Mouse (Mus musculus): ENCODE data around the gene Ubxn11. TPM values are rescaled to one million over a fixed set of nuclear protein-coding genes. Genes with fewer than 3 reads are reported as not detected.

Gene Ubxn11
- polyA plus RNA-seq, 1 experiment from 2014 or later = 2.1 TPM

DNA sequence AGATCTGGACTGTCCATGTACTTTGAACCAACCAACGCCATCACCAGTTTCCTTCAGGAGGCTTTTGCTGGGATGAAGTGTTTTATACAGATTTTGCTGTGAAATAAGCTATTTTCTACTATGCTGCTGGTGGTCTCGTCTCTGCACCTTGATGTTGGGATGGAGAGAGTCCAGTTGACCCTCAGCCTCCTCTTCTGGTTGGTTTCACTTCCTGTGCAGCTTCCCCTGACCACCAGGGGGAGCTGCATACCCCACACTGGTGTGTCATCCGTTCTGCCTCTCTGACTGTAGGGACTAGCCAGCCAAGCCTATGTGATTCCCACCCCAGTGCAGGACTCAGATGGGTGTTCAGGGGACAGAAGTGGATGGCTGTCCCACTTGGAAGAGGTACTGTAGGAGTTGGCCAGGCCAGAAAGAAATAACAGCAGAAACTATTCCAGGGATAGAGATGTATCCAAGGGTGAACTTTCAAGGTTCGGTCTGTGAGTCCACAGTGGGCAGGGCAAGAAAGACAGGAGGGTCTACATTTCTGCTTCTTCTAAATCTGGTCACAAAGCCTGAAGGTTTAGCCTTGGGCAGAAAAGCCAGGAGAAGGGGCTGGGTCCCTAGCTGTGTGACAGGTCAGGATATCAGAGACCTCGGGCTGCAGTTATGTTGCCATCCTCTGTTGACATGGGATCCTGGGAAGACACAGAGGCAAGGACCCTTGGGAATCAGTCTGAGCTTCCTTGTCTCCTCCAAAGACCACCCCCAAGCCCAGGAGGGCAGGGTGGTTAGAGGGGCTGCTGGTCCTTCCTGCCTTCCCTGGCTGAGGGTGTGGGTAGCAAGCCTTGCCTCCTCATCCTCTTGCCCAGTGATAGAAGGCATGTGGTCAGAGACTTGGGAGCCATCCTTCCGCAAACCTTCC, 9.7 kb upstream of the Ubxn11 start:
- H3K27ac ChIP-seq (replicated peaks) = no peak overlapping the region
- WGBS (ENCODE audit: insufficient replicate concordance) = 58% methylated on average over 6 of the region's 6 CpGs
- no peaks in the 10 kb centered on the region for H3K36me3 ChIP-seq (replicated peaks)
- no peaks in the 10 kb centered on the region for H3K9me3 ChIP-seq (replicated peaks)
- no peak overlapping the region for H3K4me3 ChIP-seq (replicated peaks)
- no peaks in the 10 kb centered on the region for H3K4me1 ChIP-seq (replicated peaks)
- no peak overlapping the region for H3K9ac ChIP-seq
- H3K27me3 ChIP-seq = no peaks in the 10 kb centered on the region
- ATAC-seq (ENCODE audit: insufficient read depth) = no peak
- 0 out of 2 replicates have a peak overlapping the region, but pooled peaks have one; percentile 21 for H3K4me2 ChIP-seq

DNA sequence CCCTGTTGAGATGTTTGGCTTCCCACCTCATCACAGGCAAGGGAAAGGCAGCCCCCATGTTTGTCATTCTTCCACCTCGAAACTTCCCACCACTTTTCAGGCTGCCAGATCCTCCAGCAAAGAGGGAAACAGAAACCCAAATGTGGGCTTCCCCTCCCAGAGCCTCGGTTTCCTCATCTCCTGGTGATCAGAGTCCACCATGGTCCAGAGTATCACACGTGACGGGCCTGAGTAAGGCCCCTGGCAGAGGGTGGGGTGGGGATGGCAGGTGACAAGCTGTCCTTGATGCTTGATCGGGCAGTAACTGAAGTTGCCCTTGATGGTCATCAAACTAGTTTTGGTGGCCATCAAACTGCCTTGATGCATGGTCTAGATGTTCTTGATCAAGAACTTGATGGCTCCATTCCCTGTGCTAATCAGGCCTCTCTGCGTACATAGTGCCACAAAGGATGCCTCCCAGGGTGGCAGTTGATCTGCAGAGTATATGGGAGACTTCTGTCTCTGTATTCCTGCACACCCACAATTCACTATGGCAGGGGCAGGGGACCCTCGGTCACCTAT, 8.3 kb upstream of the Ubxn11 start:
- H3K27ac ChIP-seq (replicated peaks) = peak overlapping the region; percentile 7; the same call in 1 of the 2 replicates
- ATAC-seq (ENCODE audit: insufficient read depth) = no peak
- H3K4me2 ChIP-seq = peak overlapping the region; percentile 21

DNA sequence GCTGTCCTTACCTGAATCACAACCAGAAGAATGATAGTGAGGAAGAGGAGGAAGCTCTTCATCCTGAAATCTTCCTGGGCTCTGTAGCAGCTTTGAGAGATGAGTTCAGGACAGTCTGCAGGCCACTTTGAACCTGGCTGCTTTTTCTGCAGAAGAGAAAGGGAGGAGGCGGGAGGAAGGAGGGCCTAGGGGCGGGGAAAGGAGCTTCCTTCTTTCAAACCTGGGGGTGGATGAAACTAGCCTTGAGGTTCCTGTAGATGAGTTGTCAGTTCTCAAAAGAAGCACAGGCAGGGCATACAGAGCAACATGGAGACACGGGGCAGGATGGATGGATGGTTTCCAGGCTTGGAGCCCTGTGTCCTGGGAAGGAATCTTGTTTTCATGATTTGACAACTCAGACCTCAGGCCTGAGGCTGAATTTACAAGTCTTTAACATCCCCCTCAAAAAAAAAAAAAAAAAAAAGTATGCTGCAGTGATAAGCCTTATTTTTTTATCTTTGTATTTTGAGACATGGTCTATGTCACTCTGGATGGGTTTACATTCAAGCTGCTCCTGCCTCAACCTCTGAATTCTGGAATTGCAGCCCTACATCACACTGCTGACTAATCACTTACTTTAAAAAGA, 7.3 kb upstream of the Ubxn11 start, which contains the start of gene Cd52:
Cd52 (minus strand) TSS at position 160 of the 625 bp plus-strand sequence.
- no peaks in the 10 kb centered on the region for H3K9me3 ChIP-seq (replicated peaks)
- no peak within 1 kb of the TSS for H3K9ac ChIP-seq
- H3K36me3 ChIP-seq (replicated peaks) = no peaks in the 10 kb centered on the region
- peak within 1 kb of the TSS; percentile 7; the same call in 1 of the 2 replicates for H3K27ac ChIP-seq (replicated peaks)
- ATAC-seq (ENCODE audit: insufficient read depth) = no peak
- H3K4me2 ChIP-seq = peak within 1 kb of the TSS; percentile 21
- no peaks in the 10 kb centered on the region for H3K27me3 ChIP-seq
- H3K4me1 ChIP-seq (replicated peaks) = no peaks in the 10 kb centered on the region
- H3K4me3 ChIP-seq (replicated peaks) = peak within 1 kb of the TSS; percentile 28
- 23% methylated on average over 3 of the region's 3 CpGs for whole genome bisulfite sequencing (ENCODE audit: insufficient replicate concordance)

More for the DNA sequence above, 8.3 kb upstream of the Ubxn11 start:
- H3K4me1 ChIP-seq (replicated peaks) = no peaks in the 10 kb centered on the region
- WGBS (ENCODE audit: insufficient replicate concordance) = 52% methylated on average over 7 of the region's 7 CpGs
- no peaks in the 10 kb centered on the region for H3K27me3 ChIP-seq
- H3K4me3 ChIP-seq (replicated peaks) = peak overlapping the region; percentile 28
- H3K36me3 ChIP-seq (replicated peaks) = no peaks in the 10 kb centered on the region
- no peaks in the 10 kb centered on the region for H3K9me3 ChIP-seq (replicated peaks)
- no peak overlapping the region for H3K9ac ChIP-seq

DNA sequence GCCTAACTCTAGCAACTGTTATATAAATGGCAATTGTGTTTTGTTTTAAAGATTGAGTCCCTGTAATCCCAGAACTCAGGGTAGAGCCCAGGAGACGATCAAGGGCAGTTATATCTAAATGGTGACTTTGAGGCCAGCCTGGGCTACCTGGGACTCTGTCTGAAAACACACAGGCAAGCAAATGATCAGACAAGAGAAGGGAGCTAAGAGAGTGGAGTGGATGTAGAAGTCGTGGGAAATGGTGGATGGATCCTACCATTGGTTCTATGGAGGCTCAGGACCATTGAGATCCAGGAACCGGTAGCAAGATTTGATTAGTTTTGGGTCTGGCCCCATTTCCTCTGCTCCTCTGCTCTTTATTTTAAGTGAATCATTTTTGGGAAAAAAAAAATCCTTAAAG, 6.2 kb upstream of the Ubxn11 start:
- Histone ChIP-seq H3K4me3 (replicated peaks) (no peak overlapping the region), H3K9me3 (replicated peaks) (no peaks in the 10 kb centered on the region), H3K36me3 (replicated peaks) (no peaks in the 10 kb centered on the region), H3K27me3 (no peaks in the 10 kb centered on the region), H3K9ac (no peak overlapping the region), H3K4me2 (no peak overlapping the region), H3K4me1 (replicated peaks) (no peaks in the 10 kb centered on the region), H3K27ac (replicated peaks) (no peak overlapping the region)
- ATAC-seq (ENCODE audit: insufficient read depth) = no peak
- 72% methylated on average over 3 of the region's 3 CpGs for WGBS (ENCODE audit: insufficient replicate concordance)

DNA sequence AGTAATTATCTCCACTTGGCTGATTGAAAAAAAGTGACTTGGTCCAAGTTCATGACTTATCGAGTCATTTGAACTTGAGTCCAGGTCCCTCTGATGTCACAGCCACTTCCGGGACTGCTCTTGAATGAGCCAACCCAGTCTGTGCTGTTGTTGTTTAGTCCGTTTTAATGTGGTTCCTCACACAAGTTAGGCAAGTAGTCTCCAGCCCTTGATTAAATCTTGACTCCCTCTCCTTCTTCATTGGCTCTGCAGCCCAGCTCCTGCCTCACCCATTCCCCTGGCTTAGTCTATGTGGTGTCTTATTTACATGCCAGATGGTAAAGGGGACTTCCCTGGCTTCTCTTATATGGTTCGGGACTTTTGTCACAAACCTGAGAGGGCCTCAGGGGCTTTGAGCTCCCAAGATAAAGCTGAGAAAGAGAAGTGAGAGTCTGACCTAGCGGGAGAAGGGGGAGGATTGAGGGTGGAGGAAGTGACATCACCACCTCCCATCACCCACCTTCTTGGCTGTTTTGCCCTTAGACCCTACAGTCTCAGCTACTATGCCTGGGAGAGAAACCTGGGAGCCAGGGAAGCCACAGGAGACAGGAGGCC, 5.3 kb upstream of the Ubxn11 start:
- ATAC-seq (ENCODE audit: insufficient read depth) = no peak
- no peak overlapping the region for H3K4me3 ChIP-seq (replicated peaks)
- H3K27ac ChIP-seq (replicated peaks) = peak overlapping the region; percentile 75
- peaks cover 3% of the 10 kb centered on the region; the same call in 1 of the 2 replicates for H3K4me1 ChIP-seq (replicated peaks)
- H3K9ac ChIP-seq = no peak overlapping the region
- H3K4me2 ChIP-seq = no peak overlapping the region
- H3K27me3 ChIP-seq = no peaks in the 10 kb centered on the region
- WGBS (ENCODE audit: insufficient replicate concordance) = 28% methylated on average over 5 of the region's 5 CpGs
- no peaks in the 10 kb centered on the region for H3K9me3 ChIP-seq (replicated peaks)
- no peaks in the 10 kb centered on the region for H3K36me3 ChIP-seq (replicated peaks)

DNA sequence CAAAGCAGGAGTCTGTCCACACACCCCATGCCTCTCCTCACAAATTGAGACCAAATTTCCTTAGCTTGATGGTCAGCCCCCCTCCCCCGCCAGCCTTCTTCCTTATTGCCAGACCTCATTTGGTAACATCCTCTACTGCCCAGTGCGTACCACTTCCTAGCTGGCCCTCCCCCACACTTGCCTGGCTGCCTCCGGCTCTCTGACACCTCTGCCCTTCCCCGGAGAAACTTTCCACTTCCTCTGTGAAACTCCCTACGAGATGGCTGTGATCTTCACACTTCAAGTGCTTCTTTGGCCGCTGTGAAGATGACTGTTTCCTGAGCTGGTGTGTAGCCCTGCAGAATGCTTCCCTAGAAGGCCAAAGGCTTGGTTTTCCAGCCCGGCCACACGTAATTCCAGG, 3.7 kb upstream of the Ubxn11 start:
- 26% methylated on average over 8 of the region's 8 CpGs for WGBS (ENCODE audit: insufficient replicate concordance)
- H3K4me1 ChIP-seq (replicated peaks) = peaks cover 17% of the 10 kb centered on the region

DNA sequence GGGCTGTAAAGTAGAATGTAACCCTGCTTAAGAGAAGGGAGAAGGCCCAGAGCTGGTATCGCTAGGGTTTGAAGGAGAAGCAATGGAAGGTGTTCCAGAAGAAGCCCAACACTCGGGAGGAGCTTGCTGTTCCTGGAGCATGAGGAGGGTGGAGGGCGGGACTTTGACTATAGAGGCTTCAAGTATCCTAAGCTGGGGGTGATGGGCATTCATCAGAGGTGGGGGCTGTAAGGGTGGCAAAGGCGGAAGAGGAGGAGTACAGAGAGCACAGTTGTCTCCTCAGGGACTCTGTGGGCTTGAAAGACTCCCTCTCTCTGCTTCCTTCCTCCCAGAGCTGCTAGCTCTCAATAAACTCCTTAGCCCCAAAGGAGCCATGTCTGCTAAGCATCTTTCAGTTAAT, 2.1 kb upstream of the Ubxn11 start:
- no peaks in the 10 kb centered on the region for H3K36me3 ChIP-seq (replicated peaks)
- 59% methylated on average over 4 of the region's 4 CpGs for WGBS (ENCODE audit: insufficient replicate concordance)
- H3K4me3 ChIP-seq (replicated peaks) = no peak overlapping the region
- H3K4me1 ChIP-seq (replicated peaks) = peaks cover 17% of the 10 kb centered on the region
- H3K9me3 ChIP-seq (replicated peaks) = no peaks in the 10 kb centered on the region
- H3K27ac ChIP-seq (replicated peaks) = no peak overlapping the region
- no peaks in the 10 kb centered on the region for H3K27me3 ChIP-seq
- ATAC-seq (ENCODE audit: insufficient read depth) = no peak
- no peak overlapping the region for H3K4me2 ChIP-seq
- H3K9ac ChIP-seq = no peak overlapping the region

More for the DNA sequence above, 3.7 kb upstream of the Ubxn11 start:
- ATAC-seq (ENCODE audit: insufficient read depth) = no peak
- H3K4me2 ChIP-seq = no peak overlapping the region
- no peaks in the 10 kb centered on the region for H3K9me3 ChIP-seq (replicated peaks)
- H3K27me3 ChIP-seq = no peaks in the 10 kb centered on the region
- H3K9ac ChIP-seq = no peak overlapping the region
- peak overlapping the region; percentile 75 for H3K27ac ChIP-seq (replicated peaks)
- no peaks in the 10 kb centered on the region for H3K36me3 ChIP-seq (replicated peaks)
- no peak overlapping the region for H3K4me3 ChIP-seq (replicated peaks)

DNA sequence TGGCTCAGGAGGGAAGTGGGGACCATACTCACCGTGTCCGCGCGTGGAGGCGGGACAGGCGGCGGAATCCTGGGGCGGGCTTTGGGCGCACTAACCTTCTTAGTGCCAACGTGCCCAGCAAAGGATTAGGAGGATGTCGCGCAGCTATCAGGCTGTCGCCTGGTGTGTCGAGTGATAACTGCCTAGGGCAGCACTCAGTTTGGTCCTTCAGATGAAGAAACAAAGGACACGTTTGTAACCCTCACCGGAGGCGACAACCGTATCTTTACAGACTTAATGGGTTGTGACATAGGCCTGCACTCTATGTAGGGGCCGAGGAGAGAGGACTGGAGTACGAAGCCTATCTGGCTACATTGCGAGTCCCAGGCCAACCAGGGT, 361 bp downstream of the Ubxn11 start:
- peak overlapping the region; percentile 54 for H3K9ac ChIP-seq
- peak overlapping the region; percentile 78 for H3K4me3 ChIP-seq (replicated peaks)
- no peaks in the 10 kb centered on the region for H3K9me3 ChIP-seq (replicated peaks)
- no peaks in the 10 kb centered on the region for H3K27me3 ChIP-seq
- ATAC-seq (ENCODE audit: insufficient read depth) = peak; percentile 79
- peak overlapping the region; percentile 66 for H3K27ac ChIP-seq (replicated peaks)
- peak overlapping the region; percentile 74 for H3K4me2 ChIP-seq
- peaks cover 37% of the 10 kb centered on the region for H3K4me1 ChIP-seq (replicated peaks)
- WGBS (ENCODE audit: insufficient replicate concordance) = 2% methylated on average over 21 of the region's 21 CpGs
- H3K36me3 ChIP-seq (replicated peaks) = no peaks in the 10 kb centered on the region

DNA sequence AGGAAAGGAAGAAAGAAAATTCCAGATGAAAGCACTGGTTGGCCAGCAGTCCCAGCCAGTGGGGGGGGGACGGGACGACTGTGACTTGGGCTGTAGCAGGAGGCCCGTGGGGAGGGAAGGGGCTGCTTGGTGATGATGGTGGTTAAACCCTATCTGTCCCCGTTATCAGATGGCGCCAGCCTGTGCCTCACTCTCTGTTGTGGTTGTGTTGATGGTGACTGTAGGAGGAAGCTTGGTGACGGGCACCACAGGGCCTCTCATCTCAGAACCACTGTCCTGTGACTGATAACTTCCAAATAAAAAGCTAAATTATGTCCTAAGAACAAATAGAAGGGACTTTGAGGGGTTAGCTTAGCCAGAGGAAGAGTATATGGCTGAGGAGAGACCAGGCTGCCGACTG, 3.7 kb downstream of the Ubxn11 start:
- Histone ChIP-seq H3K4me3 (replicated peaks) (no peak overlapping the region), H3K27me3 (no peaks in the 10 kb centered on the region), H3K9ac (no peak overlapping the region), H3K4me2 (peak overlapping the region; percentile 23; the same call in 1 of the 2 replicates), H3K9me3 (replicated peaks) (no peaks in the 10 kb centered on the region), H3K27ac (replicated peaks) (peak overlapping the region; percentile 57), H3K36me3 (replicated peaks) (no peaks in the 10 kb centered on the region), H3K4me1 (replicated peaks) (peaks cover 61% of the 10 kb centered on the region)
- ATAC-seq (ENCODE audit: insufficient read depth) = no peak
- 13% methylated on average over 7 of the region's 7 CpGs for WGBS (ENCODE audit: insufficient replicate concordance)

DNA sequence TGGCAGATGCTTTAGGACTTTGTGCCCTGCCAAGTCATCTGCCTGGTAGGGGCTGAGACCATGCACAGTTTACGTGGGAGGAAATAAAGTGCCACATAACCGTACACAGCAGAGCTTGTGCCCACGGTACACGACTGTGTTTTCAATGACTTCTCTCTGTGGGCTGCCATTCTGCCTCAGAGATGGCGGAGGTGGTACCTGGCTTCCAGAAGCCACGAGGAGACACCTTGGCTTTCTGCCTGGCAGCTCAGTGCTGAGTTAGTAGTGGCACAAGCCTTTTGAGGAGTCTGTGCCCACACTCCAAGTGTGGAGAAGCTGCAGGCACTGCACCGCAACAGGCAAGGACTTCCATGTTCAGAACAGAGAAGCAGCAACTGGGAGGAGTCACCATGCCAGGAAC, 5.4 kb downstream of the Ubxn11 start:
- 73% methylated on average over 7 of the region's 7 CpGs for WGBS (ENCODE audit: insufficient replicate concordance)
- no peak for ATAC-seq (ENCODE audit: insufficient read depth)
- Histone ChIP-seq H3K4me3 (replicated peaks) (no peak overlapping the region), H3K27ac (replicated peaks) (no peak overlapping the region), H3K36me3 (replicated peaks) (no peaks in the 10 kb centered on the region), H3K4me2 (no peak overlapping the region), H3K9ac (no peak overlapping the region), H3K4me1 (replicated peaks) (peaks cover 68% of the 10 kb centered on the region), H3K27me3 (no peaks in the 10 kb centered on the region), H3K9me3 (replicated peaks) (no peaks in the 10 kb centered on the region)

DNA sequence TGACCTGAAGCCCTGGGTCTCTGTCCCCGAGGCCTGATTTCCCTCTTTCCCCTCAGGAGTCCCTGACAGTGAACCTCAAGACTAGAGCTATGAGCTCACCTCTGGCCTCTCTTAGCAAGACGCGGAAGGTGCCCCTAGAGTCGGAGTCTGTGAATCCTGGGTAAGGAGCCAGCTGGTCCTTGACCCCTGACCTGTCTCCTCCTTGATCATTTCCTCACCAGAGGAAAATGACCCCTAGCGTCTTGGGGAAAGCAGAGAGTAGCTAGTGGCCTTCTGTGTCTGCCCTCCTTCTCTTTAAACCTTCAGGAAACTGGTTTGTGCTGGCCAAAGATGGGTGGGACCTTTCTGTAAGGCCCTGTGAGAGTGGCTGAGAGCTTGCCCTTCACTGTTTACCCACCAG, 5.8 kb downstream of the Ubxn11 start:
- Histone ChIP-seq H3K27ac (replicated peaks) (no peak overlapping the region), H3K4me1 (replicated peaks) (peaks cover 67% of the 10 kb centered on the region), H3K9me3 (replicated peaks) (no peaks in the 10 kb centered on the region), H3K4me2 (no peak overlapping the region), H3K9ac (no peak overlapping the region), H3K36me3 (replicated peaks) (no peaks in the 10 kb centered on the region), H3K27me3 (no peaks in the 10 kb centered on the region), H3K4me3 (replicated peaks) (no peak overlapping the region)
- WGBS (ENCODE audit: insufficient replicate concordance) = 69% methylated on average over 5 of the region's 5 CpGs
- ATAC-seq (ENCODE audit: insufficient read depth) = no peak

All from liver, embryonic 15.5 days (tissue).